Mouse (Mus musculus) lung, adult 2 months (tissue): ENCODE measurements around the gene Atg7.

Experiments
- CTCF ChIP-seq: fragments of 200-500 bp; IDR thresholded peaks from 2 replicates; pipeline ENCODE4 v1.5.1; 2011; ENCODE audit warnings: mild to moderate bottlenecking, low read length, control low read depth; ENCODE audit not compliant: insufficient read depth
- POLR2A ChIP-seq: fragments of 200-500 bp; IDR thresholded peaks from 2 replicates; pipeline ENCODE4 v1.6.1; 2011; ENCODE audit warnings: low read depth, mild to moderate bottlenecking, control low read depth, low read length, borderline replicate concordance; ENCODE audit errors: extremely low read depth

- TF ChIP-seq CTCF (no peak), POLR2A (no peak)
Observed at GRCm38 (mm10) chr6:114657807-114658206, 14.9 kb downstream of the Atg7 start.
